Mouse (Mus musculus) v-Abl transformed pro-B cells (cell line): ENCODE results near the gene Cpne2.

Source experiments
- in situ Hi-C, 2 experiments: fragments of 400-800 bp; cut with MboI; formaldehyde crosslinking; loops; one replicate each; pipeline ENCODE4 v1.15.1; 2025; ENCODE audit not compliant: unreplicated experiment in 2 of 2

Cpne2 gene

DNA sequence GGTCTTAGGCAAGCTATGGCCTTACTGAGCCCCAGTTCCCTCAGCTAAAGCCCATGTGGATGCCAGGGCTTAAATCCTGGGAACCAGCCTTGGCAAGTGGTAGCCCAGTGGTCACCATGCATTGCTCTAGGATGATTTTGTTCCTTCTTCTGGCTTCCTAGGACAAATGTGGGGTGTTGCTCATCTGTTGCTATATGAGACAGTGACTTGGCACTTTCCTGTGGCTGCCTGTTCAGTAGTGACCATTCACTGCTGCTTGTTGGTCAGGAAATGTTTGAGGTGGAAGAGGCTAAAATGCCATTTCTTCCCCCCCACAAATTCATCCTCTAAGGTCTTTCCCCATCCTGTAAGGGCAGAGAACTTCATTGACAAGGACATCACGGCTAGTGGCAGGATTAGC lies 36.6 kb downstream of the Cpne2 start:
- in situ Hi-C loops = no loop called here

GRCm38 (mm10) chr8:94571896-94572295 lies 39.1 kb downstream of the Cpne2 start:
- in situ Hi-C loops = no loop called here

DNA sequence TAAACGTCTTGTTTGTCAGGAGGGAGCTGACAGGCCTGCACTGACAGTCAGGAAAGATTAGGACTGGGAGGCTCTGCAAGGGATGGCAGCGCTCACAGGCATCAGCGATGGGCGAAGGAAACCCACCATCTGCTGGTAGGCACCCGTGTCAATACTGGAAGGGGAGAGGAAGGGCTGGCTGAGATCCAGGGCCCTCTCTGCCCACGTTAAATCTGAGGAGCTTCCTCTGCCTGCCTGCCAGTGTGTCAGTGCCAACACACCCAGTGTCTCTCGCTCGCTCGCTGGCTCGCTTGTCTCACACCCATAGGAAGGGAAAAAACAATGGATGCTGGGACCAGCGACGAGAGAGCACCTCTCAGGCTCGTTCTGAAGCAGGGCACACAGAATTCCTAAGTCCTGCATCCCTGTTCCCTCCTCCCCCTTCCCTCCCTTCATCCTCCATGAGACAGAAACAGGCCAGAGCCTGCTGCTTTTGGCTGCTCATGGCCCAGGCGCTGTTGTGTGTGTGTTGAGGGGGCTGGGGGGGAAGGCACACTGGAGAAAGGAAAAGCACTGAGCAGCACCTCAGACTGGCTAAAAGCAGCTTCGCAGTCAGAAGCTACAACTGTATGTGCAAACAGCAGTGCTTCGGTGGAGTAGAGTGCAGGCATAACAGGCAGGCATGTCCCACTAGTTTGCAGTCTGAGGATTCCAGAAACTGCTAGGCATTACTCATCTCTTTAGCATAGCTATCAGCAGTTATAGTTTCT lies 41.5 kb downstream of the Cpne2 start:
- in situ Hi-C loops = no loop called here

- in situ Hi-C loops = no loop called here
These were observed 42.4 kb downstream of the Cpne2 start for GRCm38 (mm10) chr8:94575148-94575547.

DNA sequence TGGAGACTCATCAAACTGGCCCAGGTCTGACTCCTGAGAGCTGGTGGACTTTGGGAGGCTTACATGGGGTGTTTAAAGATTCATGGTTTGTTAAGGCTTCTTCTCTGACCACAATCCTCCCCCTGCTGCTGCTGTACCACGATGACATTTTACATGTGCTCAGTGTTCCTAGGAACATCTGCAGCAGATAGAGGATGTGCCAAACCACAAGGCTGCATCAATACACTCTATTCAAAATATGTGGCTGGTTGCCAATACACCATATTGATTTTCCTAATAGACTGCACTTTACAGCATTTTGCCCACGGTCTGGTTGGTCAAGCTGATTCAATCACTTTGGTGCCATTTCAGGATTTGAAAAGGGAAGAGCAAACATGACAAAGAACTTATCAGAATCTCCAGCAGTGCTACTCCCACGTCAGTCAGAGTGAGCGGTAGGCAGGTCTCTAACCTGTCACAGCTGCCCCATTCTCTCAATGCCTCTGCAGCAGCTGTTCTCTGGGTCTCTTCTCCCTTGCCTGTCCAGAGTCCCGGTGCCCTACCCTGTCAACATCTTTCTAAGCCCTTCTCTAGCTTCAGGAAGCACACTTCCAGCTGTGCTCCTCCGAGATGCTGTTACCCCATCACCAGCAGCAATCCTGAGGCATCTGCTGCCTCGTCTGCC lies 49.2 kb downstream of the Cpne2 start:
- in situ Hi-C loops = loop anchor here (5.0 kb wide), 1 partner anchor 55 kb away; no protein-coding TSS in a partner anchor

- in situ Hi-C loops = loop anchor here (5.0 kb wide), 1 partner anchor 55 kb away; no protein-coding TSS in a partner anchor
These were observed 49.8 kb downstream of the Cpne2 start for GRCm38 (mm10) chr8:94582569-94582968.

- in situ Hi-C loops = loop anchor here (5.0 kb wide), 1 partner anchor 57 kb away; no protein-coding TSS in a partner anchor
These were observed 51.5 kb downstream of the Cpne2 start for GRCm38 (mm10) chr8:94584238-94584817.

- in situ Hi-C loops = loop anchor here in 1 of 2 experiments (5.0 to 10.0 kb wide), 2 partner anchors 111 to 313 kb away; no protein-coding TSS in a partner anchor
These were observed 58.9 kb downstream of the Cpne2 start for GRCm38 (mm10) chr8:94591691-94592090.

DNA sequence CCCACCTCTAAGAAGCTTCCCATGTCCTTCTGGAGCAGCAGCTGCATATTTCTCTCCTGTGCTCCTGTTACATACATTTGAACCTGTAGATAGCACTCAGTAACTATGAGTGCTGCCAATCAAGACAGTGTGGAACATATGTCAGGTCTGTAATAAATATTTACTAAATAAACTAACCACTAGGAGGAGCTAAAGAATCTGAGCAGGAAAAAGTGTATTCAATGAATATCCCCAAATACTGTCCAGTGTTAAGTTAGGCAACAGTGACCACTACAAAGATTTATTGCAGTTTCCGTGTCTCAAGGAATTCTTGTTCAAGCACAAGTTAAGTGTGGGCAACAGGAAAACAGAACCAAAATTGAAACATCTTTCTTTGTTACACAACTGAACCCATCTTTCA lies 61.4 kb downstream of the Cpne2 start:
- in situ Hi-C loops = loop anchor here in 1 of 2 experiments (5.0 to 10.0 kb wide), 2 partner anchors 108 to 311 kb away; no protein-coding TSS in a partner anchor

DNA sequence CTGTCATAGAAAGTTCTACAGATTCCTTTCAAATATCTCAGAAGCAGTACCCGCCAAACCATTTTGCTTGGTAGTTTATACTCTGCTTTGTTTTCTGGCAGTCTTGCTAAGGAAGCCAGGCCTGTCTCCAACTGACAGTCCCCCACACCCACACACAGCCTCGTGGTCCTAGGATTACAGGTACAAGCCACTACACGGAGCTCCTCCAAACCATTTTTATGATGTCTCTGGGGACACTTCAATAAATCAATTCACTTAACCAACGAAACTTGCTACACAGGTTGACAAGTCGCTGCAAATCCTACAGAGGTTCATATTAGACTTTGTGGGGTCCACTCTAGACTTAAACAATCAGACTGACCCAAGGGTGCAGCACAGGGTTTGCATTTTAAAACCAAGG lies 67.7 kb downstream of the Cpne2 start:
- in situ Hi-C loops = loop anchor here in 1 of 2 experiments (10.0 kb wide), 1 partner anchor 106 kb away; no protein-coding TSS in a partner anchor

DNA sequence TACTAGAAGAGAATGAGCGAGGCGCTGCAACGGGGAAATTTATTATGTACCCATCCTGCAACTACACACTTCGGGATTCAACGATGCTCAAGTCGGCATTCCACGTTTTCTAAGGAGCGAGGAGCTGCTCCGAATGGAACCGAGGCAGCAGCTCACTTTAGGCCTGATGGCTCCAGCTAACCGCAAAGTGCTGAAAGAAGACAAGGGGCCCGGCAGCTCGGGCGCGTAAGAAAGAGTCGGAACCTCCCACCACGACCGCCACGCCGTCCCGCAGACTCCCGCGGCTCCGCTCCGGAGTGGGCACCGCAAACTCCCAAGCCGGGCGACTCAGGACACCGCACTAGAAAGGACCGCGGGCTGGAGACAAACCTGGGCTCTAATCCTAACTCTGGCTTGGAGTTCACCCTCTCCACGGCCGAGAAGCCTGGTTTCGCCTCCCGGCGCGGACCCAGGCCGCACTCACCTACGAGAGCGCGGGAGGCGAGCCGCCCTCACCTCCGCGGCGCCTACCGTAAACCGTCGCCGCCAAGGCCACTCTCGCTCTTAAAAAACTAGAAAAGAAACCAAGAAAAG lies 68.3 kb downstream of the Cpne2 start:
- in situ Hi-C loops = loop anchor here in 1 of 2 experiments (10.0 kb wide), 1 partner anchor 106 kb away; no protein-coding TSS in a partner anchor

DNA sequence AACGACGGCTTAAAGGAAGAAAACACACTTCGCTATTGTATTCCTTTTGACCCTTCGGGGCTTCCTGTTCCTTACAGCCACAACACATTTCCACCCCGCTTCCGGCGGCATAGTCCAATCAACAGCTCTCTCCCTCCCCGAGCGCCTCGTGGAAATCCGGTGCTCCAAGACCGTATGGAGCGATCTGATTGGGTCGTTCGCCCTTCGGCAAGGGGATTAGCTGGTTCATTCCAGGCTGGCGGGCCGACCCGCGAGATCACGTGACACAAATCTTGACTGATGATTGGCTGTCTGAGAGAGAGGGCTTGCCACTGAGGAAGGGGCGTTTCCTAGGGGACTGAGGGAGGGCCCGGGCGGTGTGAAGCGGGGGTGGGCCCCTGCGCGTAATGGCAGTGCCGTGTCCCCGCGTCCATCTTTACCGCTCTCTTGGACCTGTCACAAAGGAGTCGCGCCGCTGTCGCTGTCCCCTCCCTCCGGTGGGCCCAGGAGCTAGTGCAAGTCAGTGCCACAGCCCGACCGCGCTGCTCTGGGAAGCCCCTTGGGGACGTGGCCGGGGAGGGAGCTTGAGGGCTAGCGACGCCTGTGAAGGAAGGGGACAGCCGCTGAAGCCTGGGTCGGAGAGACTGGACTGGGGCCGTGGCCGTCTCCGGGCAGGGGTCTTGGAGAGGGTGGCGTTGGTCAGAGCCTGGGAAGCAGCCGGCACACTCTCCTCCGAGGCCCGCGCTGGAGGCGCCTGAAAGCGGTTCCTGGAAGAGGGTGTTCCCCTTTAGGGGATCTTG lies 69.0 kb downstream of the Cpne2 start, which contains the start of the genes Rspry1 and Fam192a:
Rspry1 (plus strand) TSS at position 331 of the 779 bp plus-strand sequence.
Fam192a (minus strand) TSS at position 391 of the 779 bp plus-strand sequence.
- in situ Hi-C loops = loop anchor here in 1 of 2 experiments (10.0 kb wide), 1 partner anchor 107 kb away; no protein-coding TSS in a partner anchor

DNA sequence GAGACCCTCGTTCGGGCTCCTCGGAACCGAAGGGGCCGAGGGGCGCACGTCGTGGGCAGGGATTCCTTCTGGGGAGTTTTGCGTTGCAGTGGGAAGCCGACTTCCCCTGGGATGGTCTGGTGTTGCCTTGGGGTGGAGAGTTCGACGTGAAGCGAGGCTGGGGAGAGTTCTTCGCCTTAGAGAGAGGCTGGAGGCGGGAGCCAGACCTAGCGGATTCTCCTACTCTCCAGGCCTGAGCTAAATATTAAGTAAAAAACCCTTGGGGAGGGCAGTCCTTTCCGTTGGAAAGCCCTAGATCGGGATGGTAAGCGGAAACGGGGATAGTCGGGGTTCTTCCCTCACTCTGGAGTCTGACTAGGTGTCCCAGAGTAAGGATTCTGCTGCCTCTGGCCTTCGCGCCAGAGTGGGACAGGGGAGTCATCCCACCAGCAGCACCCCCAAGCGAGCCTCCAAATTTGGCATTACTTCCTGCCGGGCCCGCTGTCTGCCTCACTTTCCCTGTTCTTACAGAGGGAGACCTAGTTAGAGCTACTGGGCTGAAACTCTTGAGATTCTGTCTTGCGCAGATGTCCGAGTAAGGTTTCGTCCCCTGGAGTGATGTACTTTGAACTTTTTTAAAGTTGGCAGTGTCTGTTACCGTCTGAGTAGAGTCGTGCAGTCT lies 69.8 kb downstream of the Cpne2 start:
- in situ Hi-C loops = loop anchor here in 1 of 2 experiments (10.0 kb wide), 1 partner anchor 108 kb away; no protein-coding TSS in a partner anchor

DNA sequence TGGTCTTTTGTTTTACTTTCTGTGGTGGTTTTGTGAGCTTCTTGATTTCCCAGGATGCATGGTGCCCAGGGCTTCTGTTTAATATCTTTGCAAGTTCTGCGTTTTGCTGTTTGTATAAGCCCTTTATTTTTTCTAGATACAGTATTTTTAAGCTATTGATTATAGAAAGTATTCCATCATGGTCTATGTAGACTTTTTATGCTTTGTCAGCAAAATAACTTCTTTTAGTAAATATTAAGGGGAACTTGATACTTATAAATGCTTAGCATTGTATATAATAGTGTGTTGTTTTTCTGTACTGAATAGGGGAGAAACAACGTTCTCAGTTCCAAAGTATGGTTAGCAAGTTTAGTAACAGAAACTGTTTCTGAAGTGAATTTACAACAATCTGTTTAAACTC lies 71.2 kb downstream of the Cpne2 start:
- in situ Hi-C loops = loop anchor here in 1 of 2 experiments (10.0 kb wide), 1 partner anchor 109 kb away; no protein-coding TSS in a partner anchor

DNA sequence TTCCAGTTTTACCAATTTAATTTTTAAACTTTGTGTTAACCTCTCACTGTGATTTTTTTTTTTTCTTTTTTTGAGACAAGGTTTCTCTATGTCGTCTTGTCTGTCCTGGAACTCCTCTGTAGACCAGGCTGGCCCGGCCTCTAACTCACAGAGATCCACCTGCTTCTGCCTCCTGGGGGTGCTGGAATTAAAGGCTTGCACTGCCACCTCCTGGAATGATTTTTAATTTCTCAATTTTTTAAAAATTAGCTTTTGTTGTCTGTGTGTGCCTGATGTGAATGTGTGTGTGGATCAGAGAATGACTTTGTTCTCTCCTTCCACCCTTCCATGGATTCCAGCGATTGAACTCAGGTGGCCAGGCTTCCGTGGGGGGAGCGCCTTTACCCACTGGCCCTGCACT lies 74.3 kb downstream of the Cpne2 start:
- in situ Hi-C loops = loop anchor here (5.0 to 10.0 kb wide), 3 partner anchors 80 to 275 kb away; no protein-coding TSS in a partner anchor
